Mouse (Mus musculus) embryo, embryonic 11.5 days (tissue): Measurements from ENCODE around the gene Foxo6.

ENCODE experiments used
- DNase-seq: peaks from one replicate; pipeline ENCODE4 v3.0.0-alpha.2; 2012; ENCODE audit warnings: low read depth, low spot score

Gene Foxo6

DNA sequence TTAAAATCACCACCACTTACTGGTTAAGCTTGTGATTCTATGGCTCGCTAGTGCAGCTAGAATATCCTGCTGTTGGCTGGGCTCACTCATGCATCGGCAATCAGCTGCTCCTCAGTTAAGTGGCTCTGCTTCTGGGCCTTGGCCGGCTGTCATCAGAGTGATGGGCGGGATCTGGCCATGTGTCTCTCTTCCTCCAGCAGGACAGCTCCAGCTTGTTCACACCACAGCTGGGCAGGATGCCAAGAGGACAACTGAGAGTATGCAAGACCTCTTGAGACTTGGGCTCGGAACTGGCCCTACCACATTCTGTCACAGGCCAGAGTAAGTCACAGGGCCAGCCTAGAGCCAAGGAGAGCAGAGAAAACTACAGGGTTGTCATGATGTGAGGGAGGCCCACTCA, 39.7 kb downstream of the Foxo6 start:
- no peak for DNase-seq

DNA sequence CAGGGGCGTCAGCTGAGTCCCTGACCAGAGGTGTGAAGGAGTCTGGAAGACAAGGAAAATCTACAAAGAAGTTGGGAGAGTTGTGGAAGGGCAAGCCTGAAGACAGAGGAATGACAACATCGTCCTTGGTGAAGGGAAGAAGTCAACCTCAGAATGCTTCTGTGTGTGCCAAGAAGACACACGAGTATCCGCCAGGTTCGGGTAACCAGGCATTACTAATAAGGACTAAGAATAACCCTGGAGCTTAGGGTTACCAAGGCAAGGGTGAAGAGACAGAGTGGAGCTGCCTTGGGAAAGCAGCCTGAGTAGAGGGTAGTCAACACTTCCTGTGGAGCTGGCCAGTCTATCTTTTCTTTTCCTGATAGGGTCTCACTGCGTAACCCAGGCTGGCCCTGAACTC, 41.1 kb downstream of the Foxo6 start:
- no peak for DNase-seq

DNA sequence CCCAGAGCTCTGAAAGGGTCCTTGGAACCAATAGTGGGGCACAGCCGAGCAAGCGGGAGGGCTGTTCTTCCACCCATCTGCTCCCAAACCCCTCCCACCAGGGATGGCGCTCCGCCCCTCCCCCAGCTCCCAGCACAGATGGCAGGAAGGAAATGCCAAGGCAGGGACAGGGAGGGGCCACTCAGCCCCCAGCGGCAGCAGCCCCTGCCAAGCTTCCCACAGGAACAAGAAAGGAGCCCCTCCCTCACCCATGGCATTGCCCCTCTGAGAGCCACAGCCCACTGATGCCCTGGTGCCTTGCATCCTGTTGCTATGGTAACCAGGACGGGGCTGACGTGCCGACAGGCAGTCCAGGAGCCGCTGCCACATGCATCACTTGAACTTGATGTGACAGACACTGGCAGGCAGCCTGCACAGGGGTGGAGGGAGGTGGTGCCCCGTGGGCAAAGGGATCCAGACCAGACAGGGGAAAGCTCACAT, 44.3 kb downstream of the Foxo6 start:
- DNase-seq = no peak

DNA sequence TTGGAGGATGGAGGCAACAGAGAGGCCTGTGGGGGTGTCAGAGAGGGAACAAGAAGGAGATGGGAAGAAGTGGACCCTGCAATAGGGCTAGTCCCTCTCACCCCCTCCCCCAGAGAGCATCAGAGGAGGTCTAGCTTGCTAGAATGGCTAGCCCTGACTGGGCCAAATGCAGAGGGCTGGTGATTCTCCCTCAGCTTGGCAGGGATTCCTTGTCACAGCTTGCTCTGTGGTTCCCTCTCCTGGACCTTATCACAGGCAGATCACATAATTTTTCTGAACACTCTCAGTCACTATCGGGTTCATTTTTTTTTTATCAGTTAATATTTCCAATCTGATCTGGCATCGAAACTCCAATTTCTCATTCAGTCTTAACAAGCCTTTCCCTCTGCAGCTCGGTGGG, 46.0 kb downstream of the Foxo6 start:
- no peak for DNase-seq

DNA sequence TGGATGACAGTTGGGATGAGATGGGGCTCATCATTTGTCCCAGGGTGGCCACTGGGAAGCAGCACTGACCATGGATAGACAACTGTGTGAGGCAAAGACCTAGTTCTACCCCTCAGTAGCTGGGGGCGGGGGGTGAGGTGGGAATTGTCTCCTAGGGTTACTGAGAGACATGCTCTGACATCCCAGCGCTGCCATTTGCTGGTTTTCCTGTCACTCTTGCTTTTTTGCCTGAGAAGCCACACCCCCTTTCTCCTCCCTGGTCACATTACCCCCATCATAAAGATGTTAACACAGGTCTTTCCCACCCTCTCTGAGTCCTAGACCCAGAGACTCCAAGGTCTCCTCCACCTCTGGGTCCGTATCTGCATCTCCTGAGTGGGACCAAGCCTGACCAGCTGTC, 47.7 kb downstream of the Foxo6 start:
- no peak for DNase-seq

DNA sequence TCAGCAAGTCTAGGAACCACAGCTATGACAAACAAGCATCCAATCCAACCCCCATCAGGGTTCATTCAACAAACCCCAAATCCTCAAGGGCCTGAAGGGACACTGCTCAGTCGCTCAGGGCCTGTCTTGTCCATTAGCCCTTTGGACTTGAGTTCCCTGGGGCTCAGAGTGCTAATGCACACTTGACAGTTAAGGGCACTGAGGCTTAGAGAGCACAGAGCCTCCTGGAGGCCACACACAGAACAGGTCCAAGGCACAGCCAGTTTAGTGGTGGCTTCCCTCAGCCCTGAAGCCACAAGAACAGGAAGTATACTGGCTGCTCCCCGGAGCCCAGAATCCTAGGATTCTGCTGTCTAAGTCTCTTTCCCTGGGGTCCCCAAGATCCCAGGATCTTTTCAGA, 53.9 kb downstream of the Foxo6 start:
- DNase-seq = no peak

DNA sequence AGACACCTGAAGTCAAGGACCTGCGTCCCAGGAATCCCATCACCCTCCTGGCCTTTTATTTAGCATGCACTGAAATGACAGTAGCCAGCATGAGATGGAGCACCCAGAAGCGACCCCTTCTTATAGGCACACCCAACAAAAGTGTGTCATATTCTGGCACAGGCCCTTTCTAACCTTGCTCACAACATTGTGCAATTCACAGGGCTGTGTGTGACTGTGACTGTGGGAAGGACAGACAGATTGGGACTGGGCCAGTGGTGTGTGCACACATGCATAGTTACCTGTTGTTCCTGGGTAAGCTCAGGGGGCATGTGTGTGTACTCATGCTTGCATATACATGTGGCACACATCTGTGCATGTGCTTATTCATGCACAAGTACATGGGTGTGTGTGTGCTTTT, 54.6 kb downstream of the Foxo6 start:
- DNase-seq = no peak

DNA sequence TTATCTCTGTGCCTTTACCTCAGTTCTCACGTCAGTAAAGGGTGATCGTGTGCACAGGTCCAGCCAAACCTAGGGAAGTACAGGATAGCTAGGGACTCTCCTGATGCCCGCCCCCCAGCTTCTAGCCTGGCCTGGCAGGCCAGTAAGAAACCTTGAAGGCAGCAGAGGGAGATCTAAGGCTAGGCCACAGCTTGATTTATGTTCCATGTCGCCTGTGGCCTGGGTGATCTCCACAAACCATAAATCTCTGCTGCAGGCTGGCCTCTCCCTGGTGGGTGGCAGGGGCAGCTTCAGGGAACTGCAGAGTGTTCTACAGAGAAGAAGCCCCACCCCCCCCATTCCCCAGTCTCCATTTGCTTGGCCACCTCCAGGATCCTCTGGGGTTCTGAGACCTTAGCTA, 55.2 kb downstream of the Foxo6 start:
- no peak for DNase-seq

DNA sequence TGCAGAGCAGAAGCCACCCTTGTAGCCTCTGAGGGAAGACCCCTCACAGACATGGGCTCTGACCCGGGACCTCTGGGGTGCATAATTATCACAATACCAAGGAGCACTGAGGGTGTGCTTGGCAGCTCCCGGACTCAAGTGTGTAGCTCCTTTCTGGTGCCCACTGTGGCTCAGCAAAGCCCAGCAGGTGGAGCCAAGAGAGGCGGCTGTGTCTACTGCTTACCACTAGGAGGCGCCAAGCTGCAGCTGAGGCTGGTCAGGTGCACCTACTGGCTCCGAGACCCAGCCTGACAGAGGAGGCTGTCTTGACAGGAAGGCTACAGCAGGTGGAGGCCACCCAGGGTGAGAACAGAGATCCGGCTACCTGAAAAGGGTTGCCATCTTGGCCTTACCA, 56.9 kb downstream of the Foxo6 start:
- no peak for DNase-seq

DNA sequence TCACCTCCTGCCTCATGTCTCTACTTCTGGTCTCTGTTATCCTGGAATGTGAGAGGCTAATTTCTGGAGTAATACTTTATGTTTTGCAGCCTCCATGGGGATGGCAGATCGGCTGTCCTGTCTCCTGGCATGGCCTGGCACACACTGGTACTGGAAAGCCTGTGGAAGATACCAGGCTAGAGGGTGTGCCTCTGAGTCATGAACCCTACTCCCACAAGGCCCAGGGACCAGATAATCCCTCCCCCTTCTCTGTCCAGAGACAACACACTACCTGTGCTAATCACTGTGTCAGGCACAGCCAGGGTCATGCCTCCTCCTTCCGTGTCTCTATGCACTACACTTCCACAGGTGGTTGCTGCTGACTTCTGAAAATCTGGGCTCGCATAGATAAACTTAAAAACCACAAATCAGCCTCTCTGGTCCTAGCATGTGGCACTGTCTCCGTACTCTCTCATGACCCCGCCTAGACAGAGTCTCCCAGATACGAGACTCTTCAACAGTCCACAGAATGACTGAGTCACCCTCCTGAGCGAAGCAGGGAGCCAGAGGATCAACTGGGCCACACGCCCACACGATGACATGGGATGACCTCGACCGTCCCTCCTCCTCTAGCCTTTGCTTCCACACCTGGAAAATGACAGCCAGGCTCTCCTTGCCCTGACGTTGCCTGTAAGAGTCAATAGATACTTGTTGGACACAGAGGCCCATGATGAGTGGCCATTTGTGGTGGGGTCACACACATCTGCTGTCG, 57.5 kb downstream of the Foxo6 start:
- no peak for DNase-seq

DNA sequence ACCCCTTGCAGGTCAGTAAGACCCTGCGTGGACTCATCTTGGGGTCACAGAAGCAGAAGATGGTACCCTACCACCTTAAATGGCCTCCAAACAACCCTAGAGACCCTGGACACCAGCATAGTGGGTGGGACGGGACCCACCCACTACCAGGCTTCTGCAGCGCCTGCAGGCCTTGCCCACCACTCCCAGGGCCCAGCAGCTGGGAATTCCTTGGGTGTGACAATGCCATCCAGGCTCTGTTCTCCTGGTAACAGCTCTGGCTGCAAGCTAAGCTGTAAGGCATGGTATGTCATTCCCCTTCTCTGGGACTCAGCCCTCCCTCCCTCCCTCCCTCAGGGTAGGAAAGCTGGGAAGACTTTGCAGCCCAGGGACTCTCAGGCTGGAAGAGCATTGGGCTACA, 58.5 kb downstream of the Foxo6 start:
- no peak for DNase-seq

DNA sequence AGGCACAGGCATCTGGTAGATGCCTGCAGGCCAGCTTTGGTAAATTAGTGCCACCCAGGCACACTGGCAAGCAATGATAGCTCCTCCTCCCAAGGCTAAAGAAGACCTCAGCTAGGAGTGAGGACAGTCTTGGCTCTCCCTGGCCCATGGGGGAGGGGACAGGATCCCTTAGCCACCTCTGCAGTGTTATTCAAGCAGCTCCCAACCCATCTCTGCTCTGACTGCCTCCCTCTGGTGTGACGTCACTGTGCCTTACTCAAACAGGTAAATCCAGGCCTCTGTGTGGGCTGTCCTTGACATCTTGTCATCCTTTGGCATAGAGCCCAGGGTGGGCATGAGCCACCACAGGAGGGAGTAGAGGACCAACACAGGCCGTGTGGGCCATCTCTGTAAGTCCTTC, 59.9 kb downstream of the Foxo6 start:
- DNase-seq = no peak

DNA sequence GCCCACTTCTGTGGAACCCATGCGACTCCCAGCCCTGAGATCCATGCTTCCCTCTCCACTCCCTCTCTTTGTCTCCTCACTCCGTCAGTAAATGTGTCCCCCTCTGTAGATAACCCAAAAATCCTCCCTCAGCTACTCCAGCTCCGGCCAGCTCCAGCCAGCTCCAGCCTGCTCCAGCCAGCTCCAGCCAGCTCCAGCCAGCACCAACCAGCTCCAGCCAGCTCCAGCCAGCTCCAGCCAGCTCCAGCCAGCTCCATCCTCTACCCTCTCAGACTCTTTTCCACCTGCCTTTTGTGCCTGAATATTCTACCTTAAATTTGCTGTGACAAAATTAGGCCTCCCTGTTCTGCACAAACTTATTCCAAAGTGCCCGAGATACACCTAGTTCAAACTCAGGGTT, 60.5 kb downstream of the Foxo6 start:
- no peak for DNase-seq

DNA sequence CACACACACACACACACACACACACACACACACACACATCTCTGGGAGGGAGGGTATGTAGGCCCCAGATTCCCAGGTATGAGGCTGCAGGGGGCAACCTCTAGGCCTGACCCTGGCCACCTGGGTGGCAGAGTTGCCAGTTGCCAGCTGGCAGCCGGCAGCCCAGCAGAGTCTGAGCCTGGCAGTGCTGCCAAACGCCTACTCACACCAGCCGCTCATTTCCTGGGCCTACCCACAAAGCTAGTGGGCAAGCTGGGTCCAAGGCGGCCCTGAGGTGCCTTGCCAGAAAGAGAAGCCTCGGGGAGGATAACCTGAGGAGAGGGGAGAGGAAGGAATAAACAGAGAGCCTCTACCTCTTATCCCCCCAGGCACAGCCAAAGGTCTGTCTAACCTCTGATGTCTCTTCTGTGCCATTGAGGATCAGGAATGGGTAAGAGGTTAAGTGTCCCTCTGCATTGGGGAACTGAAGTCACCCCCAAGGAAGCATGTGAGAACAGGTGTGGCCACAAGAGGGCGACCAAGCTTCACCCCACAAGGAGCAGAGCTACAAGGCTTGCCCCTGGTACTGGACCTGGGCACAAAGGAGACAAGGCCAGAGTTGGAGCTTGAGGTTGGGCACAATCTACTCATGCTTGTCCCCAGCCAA, 61.9 kb downstream of the Foxo6 start:
- peak; percentile 56 for DNase-seq

DNA sequence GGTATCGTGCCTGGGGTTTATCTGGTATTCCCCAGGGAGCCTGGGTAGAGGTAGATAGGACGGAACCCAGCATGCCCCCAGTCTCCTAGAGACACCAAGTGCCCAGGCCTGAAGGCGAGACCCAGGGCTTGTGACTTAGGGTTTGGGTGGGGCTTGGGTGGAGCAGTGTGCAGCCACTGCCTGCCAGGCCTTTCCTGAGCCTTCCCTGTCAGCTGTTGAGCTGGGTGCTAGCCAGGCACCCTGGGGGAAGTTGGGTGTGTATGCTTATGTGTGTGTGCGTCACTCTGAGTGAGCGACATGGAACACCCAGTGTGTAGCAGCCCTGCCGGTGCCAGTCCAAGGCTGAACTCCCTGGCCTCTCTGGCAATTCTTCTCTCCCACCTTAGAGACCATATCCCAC, 63.3 kb downstream of the Foxo6 start:
- no peak for DNase-seq

DNA sequence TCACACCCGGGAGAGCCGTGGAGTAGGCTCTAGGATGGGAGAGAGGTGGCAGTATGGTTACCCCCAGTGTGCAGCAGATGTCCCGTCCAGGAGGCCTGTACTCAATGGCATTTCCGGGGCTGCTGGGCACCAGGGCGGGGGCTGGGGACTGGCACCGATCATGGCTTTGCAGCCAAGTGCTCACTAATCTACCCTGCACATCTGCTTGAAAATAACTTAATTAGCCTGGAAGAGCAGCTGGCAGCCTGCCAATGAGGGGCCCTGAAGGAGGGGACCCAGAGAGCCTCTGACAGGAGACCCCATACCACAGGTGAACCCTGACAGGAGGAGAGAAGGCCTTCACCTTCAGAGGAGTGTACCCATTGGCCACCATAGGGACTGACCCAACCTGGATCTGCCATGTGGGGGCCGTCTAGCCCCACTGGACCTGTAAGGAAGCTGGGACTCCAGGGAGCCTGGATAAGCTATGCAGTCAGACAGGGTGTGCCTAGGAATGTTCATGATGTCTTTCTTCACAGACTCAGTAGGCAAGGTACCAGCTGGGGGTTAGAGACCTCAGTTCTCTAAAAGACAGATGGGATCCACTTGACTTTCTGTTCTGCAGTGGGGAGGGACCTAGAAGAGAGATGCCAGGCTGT, 63.9 kb downstream of the Foxo6 start:
- DNase-seq = no peak

DNA sequence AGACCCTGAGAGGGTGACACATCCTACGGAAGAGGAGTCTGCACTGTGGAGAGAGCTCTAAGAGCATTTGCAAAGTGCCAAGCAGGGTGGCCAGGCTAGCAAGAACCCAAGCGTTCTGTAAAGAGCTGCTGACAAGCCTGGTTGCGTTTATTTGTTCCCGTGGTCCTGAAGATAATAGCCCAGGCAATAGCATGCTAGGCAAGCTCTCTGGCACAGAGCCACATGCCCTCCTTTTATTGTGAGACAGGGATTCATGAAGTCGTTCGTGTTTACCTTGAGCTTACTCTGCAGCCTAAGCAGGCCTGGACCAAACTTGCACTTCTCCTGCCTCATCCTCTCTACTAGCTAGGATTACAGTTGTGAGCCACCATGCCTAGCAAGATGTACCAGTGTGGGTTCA, 65.4 kb downstream of the Foxo6 start:
- DNase-seq = no peak

DNA sequence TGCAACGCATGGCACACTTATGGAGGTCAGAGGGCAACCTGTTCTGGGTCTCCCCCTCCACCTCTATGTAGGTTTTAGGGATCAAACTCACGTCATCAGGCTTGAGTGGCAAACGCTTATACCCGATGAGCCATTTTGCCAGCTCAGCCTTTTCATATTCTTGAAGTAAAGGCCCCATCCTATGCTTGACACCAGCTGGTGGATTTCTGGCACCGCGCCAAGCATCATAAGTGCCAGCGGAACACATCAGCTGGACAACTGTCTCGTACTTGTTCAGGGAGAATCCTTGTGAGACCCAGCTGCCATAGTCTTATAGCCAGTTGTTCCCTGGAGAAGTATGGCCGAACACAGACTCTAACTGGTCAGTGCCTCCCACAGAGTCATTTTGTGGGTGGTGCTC, 68.3 kb downstream of the Foxo6 start:
- DNase-seq = no peak
